Mouse (Mus musculus) layer of hippocampus, adult 2 months (tissue): Measurements from ENCODE around the gene Afg1l. TPM values are rescaled to one million over a fixed set of nuclear protein-coding genes. Genes with fewer than 3 reads are reported as not detected.

Experiments
- DNase-seq, 2 experiments: peaks; one replicate each; pipeline ENCODE4 v3.0.0; 2022; ENCODE audit warnings: low spot score in 2 of 2
- H3K27ac ChIP-seq: fragments of 200-600 bp; 2 replicates; pipeline ENCODE4 v1.8.1; 2022
- H3K4me3 ChIP-seq: fragments of 200-600 bp; 2 replicates; pipeline ENCODE4 v1.8.1; 2022; ENCODE audit warnings: mild to moderate bottlenecking
- CTCF ChIP-seq: fragments of 200-600 bp; conservative IDR thresholded peaks from 2 replicates; pipeline ENCODE4 v1.8.1; 2022; ENCODE audit warnings: antibody characterized with exemption, mild to moderate bottlenecking, moderate library complexity
- total RNA-seq, 2 experiments: library from RNA; stranded (reverse); gene quantifications; 2 replicates each; pipeline ENCODE4 v1.2.3; 2021

Afg1l gene
- total RNA-seq, 2 experiments from 2014 or later = 12.6 to 15.3 TPM

DNA sequence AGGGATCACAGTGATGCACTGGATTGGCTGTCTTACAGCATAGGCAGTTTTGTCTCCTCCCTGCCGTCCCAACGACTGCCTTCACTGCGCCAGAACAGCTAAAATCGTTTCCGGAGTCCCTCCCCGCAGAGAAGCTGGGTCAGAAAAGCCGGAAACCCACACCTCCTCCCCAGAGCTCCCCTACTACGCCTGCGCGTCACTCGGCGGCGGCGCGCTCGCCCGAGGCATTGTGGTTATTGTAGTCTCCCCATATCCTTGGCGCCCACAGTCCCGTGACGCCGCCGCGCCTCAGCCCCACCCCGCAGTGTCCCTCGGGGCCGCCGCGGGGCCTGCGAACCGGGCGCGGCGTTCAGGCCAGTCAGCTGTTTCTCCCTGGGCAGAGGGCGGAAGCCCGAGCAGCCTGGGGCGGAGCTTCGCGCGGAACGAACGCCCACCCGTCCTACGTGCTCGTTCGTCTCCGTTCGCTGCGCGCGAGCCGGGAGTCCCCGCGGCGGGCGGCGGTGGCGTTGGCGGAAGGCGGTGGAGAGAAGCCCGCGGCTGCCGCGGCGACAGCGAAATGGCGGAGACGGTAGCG is 23.5 kb upstream of the Afg1l start, which contains the start of gene Snx3:
Gene Snx3, plus strand, starts transcription at position 256 of the 574 bp plus-strand sequence.
- peak; percentile 8 for TF ChIP-seq CTCF
- DNase-seq = peak; percentile 96 to 97
- peak within 1 kb of the TSS; percentile 100 for H3K27ac ChIP-seq
- peak within 1 kb of the TSS; percentile 100 for H3K4me3 ChIP-seq

DNA sequence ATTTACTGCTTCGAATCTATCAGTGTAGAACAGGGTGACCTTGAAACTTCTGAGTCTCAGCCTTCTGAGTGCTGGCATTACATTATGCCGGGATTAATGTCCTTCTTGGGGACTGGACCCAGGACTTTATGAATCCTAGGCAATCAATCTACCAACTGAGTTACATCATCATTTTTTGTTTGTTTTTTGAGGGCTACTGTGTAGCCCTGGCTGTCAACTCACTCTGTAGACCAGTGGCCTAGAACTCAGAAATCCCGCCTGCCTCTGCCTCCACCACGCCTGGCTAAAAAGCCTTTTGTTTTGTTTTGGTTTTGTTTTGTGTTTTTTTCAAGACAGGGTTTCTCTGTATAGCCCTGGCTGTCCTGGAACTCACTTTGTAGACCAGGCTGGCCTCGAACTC is 22.8 kb upstream of the Afg1l start:
- peak overlapping the region; percentile 100 for H3K27ac ChIP-seq
- no peak for TF ChIP-seq CTCF
- H3K4me3 ChIP-seq = peak overlapping the region; percentile 100
- no peak for DNase-seq

DNA sequence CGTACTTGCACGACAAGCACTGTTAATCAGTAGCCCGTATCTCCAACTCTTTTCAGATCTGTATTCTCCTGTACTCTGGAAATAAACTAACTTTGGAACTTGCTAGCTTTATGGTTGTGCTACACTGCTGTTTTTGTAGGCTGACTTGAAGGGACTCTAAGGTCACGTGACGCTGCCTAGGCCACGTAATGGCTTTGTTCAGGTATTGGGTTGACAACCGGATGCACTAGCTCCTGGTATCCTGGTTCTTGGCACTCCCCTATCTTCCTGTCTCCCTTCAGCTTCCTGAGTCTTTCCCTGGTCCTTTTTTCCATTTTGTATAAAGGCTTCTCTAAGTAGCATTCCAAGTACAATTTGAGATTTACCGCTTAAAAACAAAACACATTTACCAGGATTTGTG is 22.2 kb upstream of the Afg1l start:
- no peak for TF ChIP-seq CTCF
- H3K4me3 ChIP-seq = no peak overlapping the region
- H3K27ac ChIP-seq = peak overlapping the region; percentile 100; the same call in 1 of the 2 replicates
- no peak for DNase-seq

DNA sequence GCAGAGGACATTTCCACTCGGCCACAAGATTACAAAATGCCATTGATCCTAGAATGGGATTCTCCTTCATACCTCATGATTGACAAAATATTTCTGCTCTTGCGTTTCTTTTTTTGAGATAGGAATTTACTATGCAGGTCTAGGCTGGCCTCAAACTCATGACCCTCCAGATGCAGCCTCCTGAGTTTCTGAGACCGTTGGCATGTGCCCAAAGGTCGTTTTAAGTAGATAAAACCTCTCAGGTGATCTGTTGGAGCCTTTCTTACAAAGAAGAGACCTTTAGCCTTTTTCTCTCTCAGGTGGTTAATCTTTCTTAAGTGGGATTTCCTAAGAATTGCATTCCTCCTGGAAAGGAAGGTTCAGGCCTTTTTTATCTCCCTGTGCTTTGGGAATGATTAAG is 14.6 kb upstream of the Afg1l start:
- Histone ChIP-seq H3K27ac (no peak overlapping the region), H3K4me3 (no peak overlapping the region)
- TF ChIP-seq CTCF = no peak
- no peak for DNase-seq

DNA sequence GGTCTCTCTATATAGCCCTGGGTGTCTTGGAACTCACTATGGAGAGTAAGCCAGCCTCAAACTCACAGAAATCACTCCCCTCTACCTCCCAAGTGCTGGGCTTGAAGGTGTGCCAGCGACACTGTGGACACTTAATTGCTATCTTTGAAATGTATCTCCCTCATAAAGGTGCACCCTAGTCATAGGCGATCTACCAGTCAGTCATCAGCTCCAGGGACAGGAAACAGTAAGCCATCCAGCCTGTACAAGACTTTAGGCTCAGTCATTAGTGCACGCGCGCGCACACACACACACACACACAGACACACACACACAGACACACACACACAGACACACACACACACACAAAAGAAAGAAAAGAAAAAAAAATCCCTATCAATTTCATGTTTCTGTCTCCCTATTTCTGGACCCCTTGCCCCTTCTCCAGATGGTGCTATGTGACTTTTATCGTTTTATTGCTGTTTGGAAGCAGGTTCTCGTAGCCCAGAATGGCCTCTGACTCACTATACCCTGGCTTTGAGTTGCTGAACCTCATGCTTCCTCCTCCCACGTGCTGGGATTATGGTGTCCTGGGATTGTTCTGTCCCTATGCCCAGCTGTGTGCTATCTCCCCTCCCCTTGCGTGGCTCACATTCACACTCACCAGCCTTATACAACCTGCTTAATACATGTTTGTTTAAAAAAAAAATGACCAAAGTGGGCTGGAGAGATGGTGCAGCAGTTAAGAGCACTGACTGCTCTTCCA is 13.8 kb upstream of the Afg1l start:
- DNase-seq = no peak
- H3K27ac ChIP-seq = no peak overlapping the region
- no peak for TF ChIP-seq CTCF
- no peak overlapping the region for H3K4me3 ChIP-seq

DNA sequence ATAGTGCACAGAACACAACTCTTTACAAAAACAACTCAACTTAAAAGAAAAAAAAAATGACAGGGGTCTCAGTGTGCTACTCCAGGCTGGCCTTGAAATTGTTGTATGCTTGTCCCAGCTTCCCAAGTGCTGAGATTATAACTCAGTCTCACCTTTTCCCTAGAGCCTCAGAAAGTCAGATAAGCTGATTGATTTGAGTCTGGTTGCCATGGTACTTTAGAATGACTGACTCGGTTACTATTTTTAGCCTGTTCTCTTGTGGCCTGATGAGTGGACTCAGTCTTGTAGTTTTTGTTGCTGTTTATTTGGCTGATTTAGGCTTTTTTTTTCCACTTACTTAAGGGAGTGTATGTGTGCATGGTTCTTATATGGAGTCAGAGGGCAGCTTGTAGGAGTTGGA is 12.8 kb upstream of the Afg1l start:
- H3K4me3 ChIP-seq = no peak overlapping the region
- no peak for DNase-seq
- H3K27ac ChIP-seq = no peak overlapping the region
- TF ChIP-seq CTCF = no peak

DNA sequence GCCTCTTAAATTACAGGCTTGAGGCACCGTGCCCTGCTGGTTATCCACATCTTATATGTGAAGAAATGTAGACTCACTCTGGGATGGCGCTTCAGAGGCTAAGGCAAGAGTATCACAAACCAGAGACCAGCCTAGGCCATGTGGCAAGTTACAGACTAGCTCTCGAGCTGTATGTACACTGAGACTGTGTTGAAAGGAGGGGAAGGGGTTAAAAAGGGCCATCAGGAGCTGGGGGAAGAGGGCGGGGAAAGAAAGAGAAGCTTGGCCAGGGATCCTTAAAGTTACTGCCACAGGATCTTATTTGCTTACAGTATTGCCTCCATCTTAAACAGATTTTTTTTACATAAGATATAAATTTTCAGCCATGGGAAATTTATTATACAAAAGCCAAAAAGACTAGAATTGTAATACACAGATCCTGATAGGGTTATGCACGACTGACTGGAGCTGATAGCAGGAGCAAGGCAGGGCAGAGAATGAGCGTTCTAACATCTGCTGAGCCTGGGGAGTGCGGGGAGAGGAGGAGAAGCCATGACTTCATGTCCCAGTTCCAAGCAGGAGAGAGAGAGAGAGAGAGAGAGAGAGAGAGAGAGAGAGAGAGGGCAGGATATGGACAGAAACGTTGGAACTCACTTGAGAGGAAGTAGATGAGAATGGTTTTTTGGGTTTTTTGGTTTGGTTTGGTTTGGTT is 10.4 kb upstream of the Afg1l start:
- Histone ChIP-seq H3K4me3 (no peak overlapping the region), H3K27ac (no peak overlapping the region)
- TF ChIP-seq CTCF = no peak
- no peak for DNase-seq

DNA sequence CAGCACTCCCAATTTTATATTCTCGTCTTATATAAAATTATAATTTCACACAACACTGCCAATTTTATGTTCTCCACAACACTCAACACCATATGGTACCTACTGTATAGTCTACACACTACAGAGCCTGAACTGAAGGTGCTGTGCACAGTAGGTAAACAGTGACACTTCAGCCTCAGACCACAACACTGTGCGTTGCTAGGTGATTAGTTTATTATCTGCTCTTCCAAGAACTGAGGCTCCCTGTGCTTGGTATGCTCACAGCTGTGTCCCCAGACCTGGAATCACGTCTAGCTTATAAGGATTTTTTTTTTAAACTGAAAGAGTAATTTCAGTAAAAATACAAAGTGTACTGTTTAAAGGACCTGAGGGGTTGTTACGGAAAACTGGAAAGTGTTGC is 2.4 kb upstream of the Afg1l start:
- DNase-seq = no peak
- TF ChIP-seq CTCF = no peak
- Histone ChIP-seq H3K4me3 (no peak overlapping the region), H3K27ac (no peak overlapping the region)

DNA sequence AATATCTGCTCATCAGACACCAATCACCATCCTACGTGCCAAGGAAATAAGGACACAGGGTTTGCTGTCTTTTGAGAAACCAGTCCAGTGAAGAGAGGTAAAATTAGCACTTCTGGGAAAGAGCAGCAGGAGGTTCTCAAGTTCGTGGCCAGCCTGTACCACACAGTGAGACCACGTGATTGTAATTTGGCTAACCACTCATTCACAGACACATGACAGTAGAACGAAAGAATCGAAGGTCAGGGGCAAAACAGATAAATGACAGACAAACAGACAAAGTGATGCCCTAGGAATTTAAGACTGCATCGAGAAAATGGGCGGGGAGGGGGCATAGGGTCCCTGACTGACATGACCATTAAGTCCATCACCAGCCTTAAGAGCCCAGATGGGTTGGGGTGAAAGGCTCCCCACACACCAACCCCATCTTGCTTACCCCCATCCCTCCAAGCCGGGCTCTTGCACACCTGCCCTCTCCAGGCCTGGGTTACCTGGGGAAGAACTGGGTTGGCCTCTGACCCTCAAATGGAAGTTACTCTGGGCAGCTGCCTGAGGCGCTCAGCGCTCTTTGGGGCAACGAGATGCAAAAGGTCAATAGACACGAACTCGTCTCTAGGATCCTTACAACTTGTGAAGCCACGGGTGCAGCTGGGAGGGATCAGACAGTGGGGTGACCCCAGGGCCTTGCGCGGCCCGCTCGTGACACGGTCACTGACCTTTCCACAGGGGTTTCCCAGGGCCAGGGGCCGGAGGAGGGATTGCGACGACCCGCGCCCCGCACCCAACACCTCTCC is 620 bp downstream of the Afg1l start:
- H3K27ac ChIP-seq = peak overlapping the region; percentile 97
- peak overlapping the region; percentile 98 for H3K4me3 ChIP-seq
- no peak for TF ChIP-seq CTCF
- DNase-seq = peak in 1 of 2 experiments; percentile 8

DNA sequence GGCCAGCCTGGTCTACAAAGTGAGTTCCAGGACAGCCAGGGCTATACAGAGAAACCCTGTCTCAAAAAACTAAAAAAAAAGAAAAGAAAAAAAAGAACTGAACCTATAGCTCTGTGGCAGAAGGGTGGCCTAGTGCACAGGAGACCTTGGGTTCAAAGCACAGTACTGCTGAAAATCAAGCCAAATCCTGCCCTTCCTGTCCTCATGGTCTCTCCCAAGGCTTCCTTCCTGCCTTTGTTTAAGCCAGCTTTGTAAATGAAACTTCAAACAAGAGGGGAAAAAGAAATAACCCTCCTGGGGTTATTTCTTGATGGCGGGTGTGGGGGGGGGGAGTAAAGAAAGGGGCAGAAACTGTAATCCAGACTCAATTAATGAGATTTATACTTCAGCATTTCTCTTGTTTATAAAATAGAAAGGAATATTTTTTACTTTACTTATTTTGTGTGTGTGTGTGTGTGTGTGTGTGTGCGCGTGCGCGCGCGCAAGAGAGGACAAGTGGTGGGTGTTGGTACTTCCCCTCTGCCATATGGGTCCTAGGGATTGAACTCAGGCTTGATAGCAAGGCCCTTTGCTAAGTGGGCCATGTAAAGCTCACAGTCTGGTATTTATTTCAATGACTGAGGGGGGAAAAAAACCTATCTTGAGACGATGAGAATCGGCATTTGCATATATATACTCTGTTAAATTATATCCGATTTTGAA is 1.4 kb downstream of the Afg1l start:
- DNase-seq = no peak
- TF ChIP-seq CTCF = no peak; the same call in 1 of the 2 replicates
- Histone ChIP-seq H3K4me3 (no peak overlapping the region), H3K27ac (peak overlapping the region; percentile 97)

DNA sequence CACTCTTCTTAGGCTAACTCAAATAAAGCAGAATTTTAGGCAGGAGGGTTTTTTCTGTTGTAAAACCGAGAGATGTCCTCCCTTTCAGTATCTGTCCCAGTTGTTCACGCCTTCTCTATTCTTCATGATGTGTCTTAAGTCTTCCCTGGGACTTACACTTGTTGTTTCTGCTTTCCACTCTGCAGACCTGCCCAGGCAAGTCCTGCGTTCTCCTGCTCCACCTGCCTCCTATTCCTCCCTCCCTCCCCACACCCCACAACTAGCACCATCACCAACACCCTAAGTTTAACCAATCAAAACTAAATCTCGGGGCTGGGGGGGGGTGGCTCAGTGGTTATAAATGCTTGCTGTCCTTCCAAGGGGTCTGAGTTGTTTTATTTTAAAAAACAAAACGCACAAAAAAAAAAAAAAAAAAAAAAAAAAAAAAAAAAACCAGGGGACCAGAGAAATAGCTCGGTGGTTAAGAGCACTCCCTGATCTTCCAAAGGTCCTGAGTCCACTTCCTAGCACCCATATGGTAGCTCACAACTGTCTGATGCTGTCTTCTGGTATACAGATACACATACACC is 3.3 kb downstream of the Afg1l start:
- no peak overlapping the region for H3K27ac ChIP-seq

DNA sequence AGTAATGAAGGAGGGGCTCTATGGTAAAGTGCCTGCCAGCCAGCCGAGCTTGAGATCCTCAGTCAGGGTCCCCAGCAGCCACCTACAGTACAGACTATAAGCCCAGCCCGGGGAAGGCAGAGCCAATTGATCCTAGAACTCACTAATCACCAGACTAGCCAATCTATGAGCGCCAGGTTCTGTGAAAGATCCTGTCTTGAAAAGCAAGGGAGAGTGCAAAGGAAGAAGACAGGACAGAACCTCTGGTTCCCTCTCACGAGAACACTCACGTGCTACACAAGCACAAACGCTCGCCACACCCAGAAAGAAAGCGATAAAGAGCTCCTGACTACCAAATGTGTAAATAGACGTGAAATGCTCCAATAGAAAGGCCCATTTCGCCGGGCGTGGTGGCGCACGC is 13.6 kb downstream of the Afg1l start:
- DNase-seq = no peak
- TF ChIP-seq CTCF = no peak
- Histone ChIP-seq H3K27ac (no peak overlapping the region), H3K4me3 (no peak overlapping the region)

More for the DNA sequence above, 3.3 kb downstream of the Afg1l start:
- DNase-seq = no peak
- H3K4me3 ChIP-seq = no peak overlapping the region
- TF ChIP-seq CTCF = no peak
